Mouse (Mus musculus) cerebellum, adult 11-12 months (tissue): ENCODE results near the gene Atg5.

Experiments used
- DNase-seq: peaks from one replicate; pipeline ENCODE4 v3.0.0; 2022

The Atg5 gene

DNA sequence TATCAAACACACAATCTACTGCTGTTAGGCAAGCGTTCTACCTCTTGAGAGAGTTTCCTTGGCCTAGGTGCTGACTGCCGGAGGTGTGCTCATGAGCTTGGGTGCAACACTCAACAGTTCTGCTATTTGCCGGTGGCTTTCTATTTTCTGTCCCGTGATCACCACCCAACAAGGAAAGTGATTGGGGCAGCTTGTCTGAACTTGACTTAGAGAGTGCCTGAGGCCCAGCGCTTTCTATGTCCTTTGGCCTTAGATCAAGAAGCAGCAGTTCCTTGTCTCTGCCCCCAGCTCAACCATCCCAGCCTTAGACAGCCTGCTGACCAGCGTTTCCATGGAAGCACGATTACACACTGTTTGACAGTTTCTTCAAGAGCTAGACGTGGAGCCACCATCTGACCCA lies 124.7 kb downstream of the Atg5 start:
- DNase-seq = no peak

DNA sequence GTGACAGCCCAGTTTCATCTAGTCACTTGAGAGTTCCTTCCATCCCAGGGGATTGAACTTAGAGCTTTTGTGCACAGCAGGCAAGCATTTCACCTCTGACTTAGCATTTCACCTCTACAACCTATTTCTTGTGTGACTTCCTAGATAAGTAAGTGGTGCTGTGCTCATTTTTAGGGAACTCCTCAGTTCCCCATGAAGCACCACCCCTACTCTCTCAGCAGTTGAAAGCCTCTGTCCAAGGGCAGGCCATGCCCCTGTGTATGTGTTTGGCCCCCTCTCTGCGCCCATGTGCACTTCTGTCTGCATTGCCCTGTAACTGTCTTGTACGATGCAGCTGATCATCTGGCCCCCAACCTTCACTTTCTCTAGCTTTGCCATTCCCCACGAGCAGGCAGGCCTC lies 132.0 kb downstream of the Atg5 start:
- DNase-seq = no peak

DNA sequence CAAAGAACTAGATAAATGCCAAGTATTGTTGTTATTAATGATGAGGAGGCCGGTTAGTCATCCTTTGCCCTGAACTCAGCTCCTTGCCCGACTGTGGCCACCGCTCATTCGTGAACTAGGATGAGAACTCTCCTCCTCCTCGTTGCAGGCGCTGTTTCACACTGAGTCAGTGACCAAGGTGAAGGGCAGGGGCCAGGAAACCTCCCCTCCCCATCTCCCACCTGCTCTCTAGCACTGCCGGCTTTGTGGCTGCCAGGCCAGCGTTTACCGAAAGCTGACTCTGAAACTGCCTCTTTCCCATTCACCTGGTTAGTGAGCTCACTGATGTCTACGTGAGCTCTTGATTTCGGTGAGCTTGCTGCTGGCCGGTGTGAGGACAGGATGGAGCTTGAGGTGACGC lies 132.4 kb downstream of the Atg5 start:
- no peak for DNase-seq

DNA sequence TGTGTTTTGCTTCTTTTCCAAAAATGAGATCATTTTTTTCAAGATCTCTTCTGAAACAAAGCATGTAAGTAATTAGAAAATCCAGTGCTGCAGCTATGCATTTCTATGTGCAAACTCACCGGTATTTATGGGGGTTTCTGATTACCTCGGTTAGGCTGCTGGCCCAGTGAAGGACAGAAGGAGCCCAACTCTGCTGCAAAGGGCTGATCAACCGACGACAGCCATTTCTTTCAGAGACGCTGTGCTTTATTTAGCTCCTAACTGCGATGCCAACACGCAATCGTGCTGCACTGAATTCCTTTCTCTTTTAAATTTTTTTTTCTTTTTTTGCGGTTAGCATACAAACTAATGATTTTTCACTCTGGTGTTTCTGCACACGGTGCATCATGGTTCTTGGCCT lies 133.4 kb downstream of the Atg5 start:
- no peak for DNase-seq

DNA sequence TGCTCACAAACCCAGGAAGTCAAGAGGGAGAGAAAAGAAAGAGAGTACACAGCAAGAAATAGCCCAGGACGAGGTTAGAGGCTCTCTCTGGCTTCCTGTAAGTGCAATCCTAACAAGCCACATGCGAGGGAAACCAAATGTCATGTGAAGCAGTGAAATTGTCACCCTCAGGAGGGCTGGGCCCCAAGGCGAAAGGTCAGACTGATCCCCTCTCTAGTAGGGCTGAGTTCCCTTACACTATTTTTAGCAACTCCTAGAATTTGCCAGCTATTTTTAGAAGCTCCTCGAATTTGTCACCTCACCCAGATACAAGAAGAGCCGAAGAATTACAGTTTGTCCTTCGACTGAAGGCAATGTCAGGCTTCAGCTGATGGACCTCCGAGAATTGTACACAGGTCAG lies 135.3 kb downstream of the Atg5 start:
- DNase-seq = no peak

DNA sequence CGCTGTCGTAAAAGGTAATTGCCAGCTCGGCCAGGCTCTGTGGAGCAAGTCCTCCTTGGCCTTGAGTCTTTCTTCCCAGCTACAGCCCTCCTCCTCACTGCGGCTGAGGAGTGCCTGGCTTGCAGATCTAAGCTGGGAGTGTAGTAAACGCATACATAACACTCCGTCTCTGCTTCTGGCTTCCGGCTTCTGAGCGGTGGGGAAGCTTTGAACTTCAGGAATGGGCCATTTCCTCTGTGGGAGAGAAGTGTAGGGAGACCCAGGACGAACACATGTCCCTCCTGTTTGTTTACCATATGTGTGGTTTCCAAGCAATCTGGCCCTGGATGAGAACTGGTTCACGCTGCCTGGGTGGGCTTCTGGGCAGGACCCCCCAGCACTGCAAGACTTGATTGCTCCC lies 140.9 kb downstream of the Atg5 start:
- no peak for DNase-seq

DNA sequence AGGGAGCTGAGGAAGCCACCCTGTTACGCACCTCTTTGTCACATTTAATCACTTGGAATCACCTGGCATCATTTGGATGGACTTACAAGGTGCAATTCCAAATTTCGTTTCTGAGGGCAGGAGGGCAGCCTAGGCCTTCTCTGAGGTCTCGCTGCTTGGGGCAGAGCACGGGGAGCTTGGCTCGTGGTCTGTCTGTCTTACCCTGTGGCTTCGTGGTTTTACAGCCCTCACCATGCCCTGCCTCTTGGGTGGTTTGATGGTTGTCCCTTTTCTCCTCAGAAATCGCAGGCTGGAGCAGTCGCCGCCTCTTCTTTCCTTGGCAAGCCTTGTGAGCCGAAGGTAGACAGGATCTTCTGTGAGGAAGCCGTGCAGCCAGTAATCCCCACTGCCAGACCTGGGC lies 141.8 kb downstream of the Atg5 start:
- no peak for DNase-seq
